Mouse (Mus musculus) erythroblast, adult 5-6 weeks (primary cell): ENCODE measurements around the gene Olfr49. TPM values are rescaled to one million over a fixed set of nuclear protein-coding genes. Genes with fewer than 3 reads are reported as not detected.
"Not testable (repeated sequence)": the region's sequence is repeated elsewhere in the genome, so short reads cannot be mapped to it uniquely, and the experiment has no call there.

Source experiments
- ATAC-seq: replicated peaks from 2 replicates; pipeline ENCODE4 v1.8.0; 2016; ENCODE audit warnings: moderate number of reproducible peaks, mild to moderate bottlenecking, moderate TSS enrichment, inconsistent platforms; ENCODE audit not compliant: poor library complexity, low FRiP score, severe bottlenecking
- total RNA-seq, 2 experiments: library from RNA; stranded (forward) in 1 of 2; stranded (reverse) in 1 of 2; fragments of 150-400 nt in 1 of 2; fragments of 200-764, 138-1000 nt in 1 of 2; gene quantifications; 2 replicates each; pipeline versions ENCODE4 v1.2.3 to v1.2.4; 2015 to 2017; ENCODE audit warnings: low replicate concordance in 2 of 2

The Olfr49 gene
- total RNA-seq, 2 experiments from 2014 or later, result not detected

DNA sequence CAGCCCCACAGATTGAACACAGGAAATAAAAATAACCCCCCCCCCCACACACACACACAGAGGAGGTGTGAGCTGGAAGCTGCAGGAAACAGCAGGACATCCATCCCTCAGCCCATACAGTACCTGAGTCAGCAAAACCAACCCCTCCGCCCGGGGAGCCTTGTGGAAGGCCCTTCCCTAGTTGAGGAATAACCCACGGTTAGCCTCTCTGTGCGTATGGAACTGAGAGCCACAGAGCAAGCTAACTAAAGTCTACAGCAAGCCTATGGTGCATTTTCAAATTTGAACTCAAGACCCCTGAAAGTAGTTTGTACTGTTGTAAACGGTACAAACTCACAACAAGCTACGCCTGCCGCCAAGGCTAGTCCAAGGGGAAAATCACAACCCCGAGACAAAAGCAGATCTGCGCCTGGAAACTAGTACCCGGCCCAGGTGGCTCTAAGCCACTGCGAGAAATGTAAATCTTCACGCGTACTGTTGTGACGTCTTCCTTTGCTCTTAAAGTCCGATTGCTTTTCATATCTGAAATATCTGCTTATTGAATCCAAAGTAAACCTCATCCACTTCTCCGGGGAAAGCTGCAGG lies 51.1 kb downstream of the Olfr49 start:
- no peak for ATAC-seq

DNA sequence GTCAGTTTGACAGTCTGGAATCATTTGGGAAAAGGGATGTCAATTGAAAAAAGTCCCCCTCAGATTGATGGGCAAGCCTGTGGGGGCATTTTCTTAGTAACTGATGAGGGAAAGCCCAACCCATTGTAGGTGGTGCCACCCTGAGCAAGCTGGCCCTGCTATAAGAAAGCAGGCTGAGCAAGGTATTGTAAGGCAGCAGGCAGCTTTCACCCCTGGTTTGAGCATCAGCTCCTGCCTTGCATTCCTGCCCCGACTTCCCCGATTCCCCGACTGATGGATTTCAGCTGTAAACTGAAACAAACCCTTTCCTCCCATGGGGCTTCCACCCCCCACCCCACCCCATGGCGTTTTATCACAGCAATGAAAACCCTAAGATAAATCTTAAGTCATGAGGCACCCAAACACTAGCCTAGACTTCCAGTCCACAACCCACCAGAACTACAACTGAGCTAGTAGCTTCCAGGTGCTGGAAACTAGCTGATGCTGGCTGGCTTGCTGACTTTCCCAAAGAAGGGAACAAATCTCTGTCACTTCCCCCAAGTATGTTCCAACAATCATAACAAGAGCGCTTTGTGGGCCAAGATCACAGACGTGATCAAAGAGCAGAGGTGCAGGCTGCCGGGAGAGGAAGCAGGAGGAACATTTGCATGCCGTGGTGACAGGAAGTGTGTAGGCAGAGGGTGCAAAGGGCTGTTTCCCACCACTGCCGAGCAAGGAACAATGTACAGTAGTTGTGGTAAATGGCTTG lies 51.8 kb downstream of the Olfr49 start:
- ATAC-seq, result no peak

- no peak for ATAC-seq
These were observed 52.6 kb downstream of the Olfr49 start for GRCm38 (mm10) chr14:54232143-54232542.

DNA sequence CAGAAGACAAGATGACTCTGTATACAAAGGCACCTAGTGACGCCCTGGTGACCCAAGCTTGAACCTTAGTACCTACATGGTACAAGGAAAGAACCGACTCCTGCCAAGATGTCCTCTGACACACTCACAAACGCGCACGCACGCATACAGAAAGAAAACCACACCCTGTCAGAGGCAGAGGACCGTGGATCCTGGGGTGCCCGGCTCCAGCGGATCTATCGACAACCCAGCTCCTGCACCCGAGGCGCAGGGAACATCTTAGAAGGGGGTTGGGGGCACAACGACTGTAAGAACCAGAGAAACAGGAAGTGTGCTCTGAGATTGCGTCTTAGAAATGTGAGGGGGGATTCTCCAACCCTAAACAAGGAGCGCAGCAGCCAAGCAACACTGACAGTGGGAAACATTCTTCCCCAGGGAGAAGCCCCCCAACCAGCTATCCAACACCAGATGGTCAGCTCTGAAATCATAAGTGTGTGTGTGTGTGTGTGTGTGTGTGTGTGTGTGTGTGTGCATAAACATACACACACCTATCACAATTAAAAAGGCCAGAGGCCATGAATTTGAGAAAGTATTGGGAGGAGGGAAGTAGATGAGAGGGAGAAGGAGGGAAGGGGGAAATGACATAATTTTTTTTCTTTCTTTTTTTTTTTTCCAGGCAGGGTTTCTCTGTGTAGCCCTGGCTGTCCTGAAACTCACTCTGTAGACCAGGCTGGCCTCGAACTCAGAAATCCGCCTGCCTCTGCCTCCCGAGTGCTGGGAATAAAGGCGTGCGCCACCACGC lies 53.4 kb downstream of the Olfr49 start:
- no peak for ATAC-seq

GRCm38 (mm10) chr14:54230638-54231150 lies 54.0 kb downstream of the Olfr49 start:
- ATAC-seq, result no peak

DNA sequence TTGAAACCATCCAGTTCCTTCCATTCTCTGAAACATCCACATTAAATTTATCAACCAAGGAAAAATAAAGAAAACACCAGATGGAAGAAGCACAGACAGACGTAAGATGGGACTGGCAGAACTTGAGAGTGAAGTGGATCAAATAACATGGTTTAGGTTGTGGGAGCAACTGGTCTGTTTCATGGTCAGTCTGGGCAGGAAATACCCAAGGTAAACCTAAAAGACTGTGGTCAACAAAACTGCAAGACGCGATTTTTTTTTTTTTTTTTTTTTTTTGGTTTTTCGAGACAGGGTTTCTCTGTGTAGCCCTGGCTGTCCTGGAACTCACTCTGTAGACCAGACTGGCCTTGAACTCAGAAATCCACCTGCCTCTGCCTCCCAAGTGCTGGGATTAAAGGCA lies 54.9 kb downstream of the Olfr49 start:
- ATAC-seq, result not testable (repeated sequence)

DNA sequence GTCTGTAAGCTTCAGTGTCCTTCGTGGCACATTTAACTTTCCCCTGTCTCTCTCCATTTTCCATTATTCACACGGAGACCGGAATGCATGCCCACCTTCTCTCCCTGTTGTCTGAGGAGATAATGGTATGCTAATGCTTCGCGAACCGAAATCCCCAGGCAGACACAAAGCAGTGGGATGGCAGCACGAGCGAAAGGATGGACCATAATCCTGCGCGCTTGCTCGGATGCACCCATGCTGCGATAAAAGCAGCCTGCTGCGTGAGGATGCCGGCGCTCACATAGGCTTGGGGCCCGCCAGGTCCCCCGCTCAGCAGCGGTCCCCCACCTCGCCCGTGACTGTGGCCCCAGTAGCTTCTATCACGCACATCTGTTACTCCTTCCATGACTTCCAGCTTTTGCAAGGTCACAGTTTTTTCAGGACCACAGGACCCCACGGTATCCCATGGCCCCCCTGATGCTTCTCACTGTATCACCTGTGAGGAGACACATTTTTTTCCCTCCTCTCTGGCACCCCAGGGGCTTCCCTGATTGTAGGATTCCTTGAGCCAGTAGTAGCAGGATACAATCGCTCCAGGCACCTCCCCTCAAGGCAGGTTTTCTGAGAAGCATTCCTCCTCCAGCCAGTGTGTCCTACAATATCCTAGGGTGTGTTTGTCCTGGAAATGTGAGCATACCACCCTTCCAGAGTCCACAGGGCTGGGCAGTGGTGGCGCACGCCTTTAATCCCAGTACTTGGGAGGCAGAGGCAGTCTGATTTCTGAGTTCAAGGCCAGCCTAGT lies 55.6 kb downstream of the Olfr49 start:
- ATAC-seq, result no peak

DNA sequence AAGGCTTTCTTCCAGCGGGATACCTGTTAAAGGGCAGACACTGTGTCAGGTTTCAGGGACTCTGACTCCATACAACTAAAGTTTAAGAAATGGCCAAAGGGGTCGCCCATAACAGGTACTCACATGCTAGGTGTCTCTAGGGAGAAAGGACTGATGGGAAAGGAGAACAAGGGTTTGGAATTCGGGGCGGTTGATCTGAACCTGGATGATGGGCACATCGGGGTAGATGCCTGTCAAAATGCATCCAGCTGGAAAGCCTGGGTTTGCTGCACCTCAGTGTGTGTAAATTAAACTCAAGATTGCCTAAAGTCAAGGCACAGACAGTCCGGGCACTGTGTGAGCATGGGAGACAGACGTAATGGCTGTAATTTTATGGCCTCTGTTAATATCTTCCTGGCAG lies 56.2 kb downstream of the Olfr49 start:
- no peak for ATAC-seq

Other genes with a start within 250 kb of the Olfr49 start
- gene Dad1, start 30.8 kb downstream of the Olfr49 start, total RNA-seq (2015; ENCODE audit: low replicate concordance), result 58.9 and 78.6 TPM in 2 replicates
- gene Dad1, start 30.8 kb downstream of the Olfr49 start, total RNA-seq (2017; ENCODE audit: low replicate concordance), result 20.1 and 26.9 TPM in 2 replicates
- gene Abhd4, start 30.8 kb downstream of the Olfr49 start, total RNA-seq (2015; ENCODE audit: low replicate concordance), result 73.8 and 97.2 TPM in 2 replicates
- 63.7 and 104 TPM in 2 replicates for gene Abhd4, start 30.8 kb downstream of the Olfr49 start, total RNA-seq (2017; ENCODE audit: low replicate concordance)
- gene Oxa1l, start 75.9 kb upstream of the Olfr49 start, total RNA-seq (2015; ENCODE audit: low replicate concordance), result 10.4 and 20.9 TPM in 2 replicates
- 8.9 and 9.3 TPM in 2 replicates for gene Oxa1l, start 75.9 kb upstream of the Olfr49 start, total RNA-seq (2017; ENCODE audit: low replicate concordance)
- 2.7 and 7.5 TPM in 2 replicates for gene Slc7a7, start 132.8 kb upstream of the Olfr49 start, total RNA-seq (2015; ENCODE audit: low replicate concordance)
- gene Slc7a7, start 132.8 kb upstream of the Olfr49 start, total RNA-seq (2017; ENCODE audit: low replicate concordance), result 5.6 and 6.0 TPM in 2 replicates
- gene Mrpl52, start 142.0 kb upstream of the Olfr49 start, total RNA-seq (2015; ENCODE audit: low replicate concordance), result 36.8 and 40.3 TPM in 2 replicates
- 18.0 and 27.6 TPM in 2 replicates for gene Mrpl52, start 142.0 kb upstream of the Olfr49 start, total RNA-seq (2017; ENCODE audit: low replicate concordance)
- gene Mmp14, start 146.7 kb upstream of the Olfr49 start, total RNA-seq (2015; ENCODE audit: low replicate concordance), result 0.84 and 3.5 TPM in 2 replicates
- gene Mmp14, start 146.7 kb upstream of the Olfr49 start, total RNA-seq (2017; ENCODE audit: low replicate concordance), result 1.7 and 2.0 TPM in 2 replicates
- gene Lrp10, start 179.2 kb upstream of the Olfr49 start, total RNA-seq (2015; ENCODE audit: low replicate concordance), result 6.7 and 10.9 TPM in 2 replicates
- 12.2 and 13.9 TPM in 2 replicates for gene Lrp10, start 179.2 kb upstream of the Olfr49 start, total RNA-seq (2017; ENCODE audit: low replicate concordance)
- gene Rem2, start 191.2 kb upstream of the Olfr49 start, total RNA-seq (2015; ENCODE audit: low replicate concordance), result not detected in 2 replicates
- gene Rem2, start 191.2 kb upstream of the Olfr49 start, total RNA-seq (2017; ENCODE audit: low replicate concordance), result not detected in 2 replicates
- 6.9 and 12.3 TPM in 2 replicates for gene Prmt5, start 232.6 kb upstream of the Olfr49 start, total RNA-seq (2015; ENCODE audit: low replicate concordance)
- gene Prmt5, start 232.6 kb upstream of the Olfr49 start, total RNA-seq (2017; ENCODE audit: low replicate concordance), result 5.2 and 9.5 TPM in 2 replicates